Mouse (Mus musculus): ENCODE measurements around the gene Eif2b5. TPM values are rescaled to one million over a fixed set of nuclear protein-coding genes. Genes with fewer than 3 reads are reported as not detected.
A peak's percentile ranks its signal among the peaks of the same experiment; 100 is the strongest.
"Not testable (repeated sequence)": the region's sequence is repeated elsewhere in the genome, so short reads cannot be mapped to it uniquely, and the experiment has no call there.

Eif2b5 gene
- polyA plus RNA-seq, 1 experiment: 108 TPM

- no peaks in the 10 kb centered on the region for H3K79me3 ChIP-seq (ENCODE audit: low read depth)
- no peak overlapping the region for H3ac ChIP-seq (ENCODE audit: control insufficient read depth, insufficient read length, low read depth)
- no peaks in the 10 kb centered on the region for H3K79me2 ChIP-seq (ENCODE audit: control insufficient read depth, insufficient read depth)
- no peaks in the 10 kb centered on the region for H3K27me3 ChIP-seq (ENCODE audit: control insufficient read depth, insufficient read depth, insufficient read length)
- no peak overlapping the region for H3K4me3 ChIP-seq (ENCODE audit: insufficient read depth, poor library complexity, severe bottlenecking)
- no peaks in the 10 kb centered on the region for H3K36me3 ChIP-seq (ENCODE audit: control insufficient read depth, insufficient read depth)
- TF ChIP-seq MYOD1 (IDR thresholded peaks at IDR 0.05; ENCODE audit: control insufficient read depth, insufficient read length, low read depth) (no peak), USF1 (IDR thresholded peaks at IDR 0.05; ENCODE audit: low read depth) (no peak), MYOG (IDR thresholded peaks at IDR 0.05; ENCODE audit: control insufficient read depth, extremely low read depth, insufficient read length) (no peak), CTCF (IDR thresholded peaks at IDR 0.05; ENCODE audit: control insufficient read depth, insufficient read depth, insufficient read length) (no peak), FOSL1 (IDR thresholded peaks at IDR 0.05; ENCODE audit: insufficient read depth, low read length, poor library complexity, severe bottlenecking) (no peak), CEBPB (IDR thresholded peaks at IDR 0.05; ENCODE audit: low read depth) (no peak), MAX (IDR thresholded peaks at IDR 0.05) (no peak)
Observed at GRCm38 (mm10) chr16:20476857-20477256, 21.8 kb upstream of the Eif2b5 start.

DNA sequence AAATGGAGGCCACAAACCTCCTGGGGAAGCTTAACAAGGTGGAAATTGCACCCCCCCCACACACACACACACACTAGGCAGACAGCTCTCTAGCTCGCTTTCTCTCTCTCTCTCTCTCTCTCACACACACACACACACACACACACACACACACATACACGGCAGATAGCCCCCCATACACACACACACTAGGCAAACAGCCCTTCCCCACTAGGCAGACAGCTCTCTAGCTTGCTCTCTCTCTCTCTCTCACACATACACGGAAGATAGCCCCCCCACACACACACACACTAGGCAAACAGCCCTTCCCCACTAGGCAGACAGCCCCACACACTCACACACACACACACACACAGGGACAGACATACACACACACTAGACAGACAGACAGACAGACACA lies 21.3 kb upstream of the Eif2b5 start:
- Histone ChIP-seq H3K27me3 (ENCODE audit: control insufficient read depth, insufficient read depth, insufficient read length) (no peaks in the 10 kb centered on the region), H3K79me3 (ENCODE audit: low read depth) (no peaks in the 10 kb centered on the region), H3ac (ENCODE audit: control insufficient read depth, insufficient read length, low read depth) (no peak overlapping the region), H3K79me2 (ENCODE audit: control insufficient read depth, insufficient read depth) (no peaks in the 10 kb centered on the region), H3K36me3 (ENCODE audit: control insufficient read depth, insufficient read depth) (no peaks in the 10 kb centered on the region), H3K4me3 (ENCODE audit: insufficient read depth, poor library complexity, severe bottlenecking) (no peak overlapping the region)
- TF ChIP-seq FOSL1 (IDR thresholded peaks at IDR 0.05; ENCODE audit: insufficient read depth, low read length, poor library complexity, severe bottlenecking): no peak
- no peak for TF ChIP-seq MAX (IDR thresholded peaks at IDR 0.05)
- TF ChIP-seq MYOG (IDR thresholded peaks at IDR 0.05; ENCODE audit: control insufficient read depth, extremely low read depth, insufficient read length): no peak
- TF ChIP-seq USF1 (IDR thresholded peaks at IDR 0.05; ENCODE audit: low read depth): no peak
- no peak for TF ChIP-seq CTCF (IDR thresholded peaks at IDR 0.05; ENCODE audit: control insufficient read depth, insufficient read depth, insufficient read length)
- no peak for TF ChIP-seq MYOD1 (IDR thresholded peaks at IDR 0.05; ENCODE audit: control insufficient read depth, insufficient read length, low read depth)
- TF ChIP-seq CEBPB (IDR thresholded peaks at IDR 0.05; ENCODE audit: low read depth): no peak

- Histone ChIP-seq H3K79me3 (ENCODE audit: low read depth) (no peaks in the 10 kb centered on the region), H3K4me3 (ENCODE audit: insufficient read depth, poor library complexity, severe bottlenecking) (no peak overlapping the region), H3K36me3 (ENCODE audit: control insufficient read depth, insufficient read depth) (no peaks in the 10 kb centered on the region), H3ac (ENCODE audit: control insufficient read depth, insufficient read length, low read depth) (no peak overlapping the region), H3K27me3 (ENCODE audit: control insufficient read depth, insufficient read depth, insufficient read length) (no peaks in the 10 kb centered on the region), H3K79me2 (ENCODE audit: control insufficient read depth, insufficient read depth) (no peaks in the 10 kb centered on the region)
- TF ChIP-seq MAX (IDR thresholded peaks at IDR 0.05) (no peak), MYOD1 (IDR thresholded peaks at IDR 0.05; ENCODE audit: control insufficient read depth, insufficient read length, low read depth) (no peak), CTCF (IDR thresholded peaks at IDR 0.05; ENCODE audit: control insufficient read depth, insufficient read depth, insufficient read length) (no peak), MYOG (IDR thresholded peaks at IDR 0.05; ENCODE audit: control insufficient read depth, extremely low read depth, insufficient read length) (no peak), FOSL1 (IDR thresholded peaks at IDR 0.05; ENCODE audit: insufficient read depth, low read length, poor library complexity, severe bottlenecking) (no peak), CEBPB (IDR thresholded peaks at IDR 0.05; ENCODE audit: low read depth) (no peak), USF1 (IDR thresholded peaks at IDR 0.05; ENCODE audit: low read depth) (no peak)
Observed at GRCm38 (mm10) chr16:20478504-20478903, 20.1 kb upstream of the Eif2b5 start.

DNA sequence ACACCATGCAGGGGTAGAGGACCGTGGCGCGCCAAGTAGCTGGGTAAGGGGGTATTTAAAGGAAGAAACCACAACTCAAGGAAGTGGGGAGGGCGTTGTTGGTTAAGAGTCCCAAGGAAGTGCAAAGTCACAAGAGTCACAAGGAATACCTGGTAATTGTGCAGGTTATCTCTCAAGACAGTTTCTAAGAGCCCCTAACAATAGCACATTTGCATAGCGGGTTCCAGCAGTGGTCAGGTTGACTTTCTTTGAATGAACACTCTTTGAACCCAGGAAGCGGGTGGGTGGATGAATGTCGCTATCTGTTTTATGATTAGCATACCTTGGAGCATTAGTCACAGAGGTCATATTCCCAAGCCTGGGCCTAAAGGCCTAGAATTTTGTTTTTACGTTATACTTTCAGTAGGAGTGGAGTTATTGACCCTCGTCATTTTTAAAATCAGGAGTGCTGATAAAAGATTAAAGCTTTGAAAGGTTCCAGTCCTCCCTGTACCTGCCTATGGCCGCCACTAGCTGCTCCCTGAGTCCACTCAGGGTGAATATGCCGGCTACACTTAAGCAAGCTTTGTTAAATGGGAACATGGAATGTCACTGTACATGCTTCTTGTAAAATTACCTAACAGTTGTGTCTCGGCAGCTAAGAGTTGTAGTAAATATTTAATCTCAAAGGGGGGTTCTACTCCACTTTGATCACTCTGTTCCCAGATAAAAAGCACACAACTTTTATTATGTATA lies 19.4 kb upstream of the Eif2b5 start:
- H3K27me3 ChIP-seq (ENCODE audit: control insufficient read depth, insufficient read depth, insufficient read length): not testable (repeated sequence)

DNA sequence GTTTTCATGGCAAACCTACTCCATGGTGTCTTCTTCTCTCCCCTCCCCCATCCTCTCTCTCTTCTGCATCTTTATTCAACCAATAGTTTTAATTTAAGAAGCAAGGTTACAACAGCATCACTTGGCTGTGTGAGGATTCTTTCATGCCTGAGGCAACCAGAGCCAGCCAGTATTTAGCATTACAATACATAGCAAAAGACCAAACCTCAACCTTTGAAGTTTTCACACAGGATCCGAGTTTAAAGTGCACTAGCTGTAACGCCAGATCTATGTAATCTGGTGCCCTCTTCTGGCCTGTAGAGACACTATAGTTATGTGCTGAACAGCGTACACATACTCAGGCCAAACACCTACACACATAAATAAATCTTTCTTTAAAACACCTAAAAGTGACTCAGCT lies 18.5 kb upstream of the Eif2b5 start:
- Histone ChIP-seq H3K27me3 (ENCODE audit: control insufficient read depth, insufficient read depth, insufficient read length) (no peaks in the 10 kb centered on the region), H3K79me2 (ENCODE audit: control insufficient read depth, insufficient read depth) (no peaks in the 10 kb centered on the region), H3ac (ENCODE audit: control insufficient read depth, insufficient read length, low read depth) (no peak overlapping the region), H3K79me3 (ENCODE audit: low read depth) (no peaks in the 10 kb centered on the region), H3K36me3 (ENCODE audit: control insufficient read depth, insufficient read depth) (no peaks in the 10 kb centered on the region), H3K4me3 (ENCODE audit: insufficient read depth, poor library complexity, severe bottlenecking) (no peak overlapping the region)
- TF ChIP-seq USF1 (IDR thresholded peaks at IDR 0.05; ENCODE audit: low read depth) (no peak), CTCF (IDR thresholded peaks at IDR 0.05; ENCODE audit: control insufficient read depth, insufficient read depth, insufficient read length) (peak; percentile 30)

More for the DNA sequence above, 19.4 kb upstream of the Eif2b5 start:
- H3K79me2 ChIP-seq (ENCODE audit: control insufficient read depth, insufficient read depth); H3K4me3 ChIP-seq (ENCODE audit: insufficient read depth, poor library complexity, severe bottlenecking); H3K79me3 ChIP-seq (ENCODE audit: low read depth); H3K36me3 ChIP-seq (ENCODE audit: control insufficient read depth, insufficient read depth); H3ac ChIP-seq (ENCODE audit: control insufficient read depth, insufficient read length, low read depth): not testable (repeated sequence)

DNA sequence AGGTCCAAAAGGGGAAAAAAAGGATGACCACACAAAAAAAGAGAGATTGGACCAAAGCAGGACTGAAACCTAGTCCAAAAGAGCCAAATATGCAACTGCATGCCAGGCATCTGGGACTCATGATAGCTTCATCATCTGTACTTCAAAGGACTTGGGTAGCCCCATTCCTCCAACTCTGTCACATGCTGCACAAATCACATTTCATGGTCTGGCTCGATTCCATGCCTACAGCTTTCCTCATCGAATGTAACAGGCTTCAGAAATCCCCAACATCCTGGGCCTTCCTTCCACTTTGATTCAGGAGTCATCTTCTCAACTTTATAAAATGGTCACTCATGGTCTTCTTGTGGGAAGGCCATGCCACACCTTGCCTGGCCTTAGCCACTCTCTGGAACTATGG lies 16.9 kb upstream of the Eif2b5 start:
- no peak overlapping the region for H3ac ChIP-seq (ENCODE audit: control insufficient read depth, insufficient read length, low read depth)
- no peaks in the 10 kb centered on the region for H3K36me3 ChIP-seq (ENCODE audit: control insufficient read depth, insufficient read depth)
- TF ChIP-seq USF1 (IDR thresholded peaks at IDR 0.05; ENCODE audit: low read depth) (no peak), MYOG (IDR thresholded peaks at IDR 0.05; ENCODE audit: control insufficient read depth, extremely low read depth, insufficient read length) (no peak), MYOD1 (IDR thresholded peaks at IDR 0.05; ENCODE audit: control insufficient read depth, insufficient read length, low read depth) (no peak), FOSL1 (IDR thresholded peaks at IDR 0.05; ENCODE audit: insufficient read depth, low read length, poor library complexity, severe bottlenecking) (no peak), CTCF (IDR thresholded peaks at IDR 0.05; ENCODE audit: control insufficient read depth, insufficient read depth, insufficient read length) (no peak), CEBPB (IDR thresholded peaks at IDR 0.05; ENCODE audit: low read depth) (no peak), MAX (IDR thresholded peaks at IDR 0.05) (no peak)
- no peak overlapping the region for H3K4me3 ChIP-seq (ENCODE audit: insufficient read depth, poor library complexity, severe bottlenecking)
- H3K79me2 ChIP-seq (ENCODE audit: control insufficient read depth, insufficient read depth): no peaks in the 10 kb centered on the region
- no peaks in the 10 kb centered on the region for H3K79me3 ChIP-seq (ENCODE audit: low read depth)
- no peaks in the 10 kb centered on the region for H3K27me3 ChIP-seq (ENCODE audit: control insufficient read depth, insufficient read depth, insufficient read length)

- H3K36me3 ChIP-seq (ENCODE audit: control insufficient read depth, insufficient read depth); H3K79me2 ChIP-seq (ENCODE audit: control insufficient read depth, insufficient read depth); H3K27me3 ChIP-seq (ENCODE audit: control insufficient read depth, insufficient read depth, insufficient read length); H3K4me3 ChIP-seq (ENCODE audit: insufficient read depth, poor library complexity, severe bottlenecking); H3K79me3 ChIP-seq (ENCODE audit: low read depth); H3ac ChIP-seq (ENCODE audit: control insufficient read depth, insufficient read length, low read depth): not testable (repeated sequence)
Observed at GRCm38 (mm10) chr16:20483716-20484115, 14.9 kb upstream of the Eif2b5 start.
